Mouse (Mus musculus) midbrain, embryonic 12.5 days (tissue): Measurements from ENCODE around the gene Pla1a. TPM values are rescaled to one million over a fixed set of nuclear protein-coding genes. Genes with fewer than 3 reads are reported as not detected.

Source experiments
- ATAC-seq: fragments of 200-750 bp; cut with Nextera tagmentation; 2 replicates; pipeline ENCODE4 v1.8.0; 2017; ENCODE audit warnings: low read depth, moderate TSS enrichment, moderate library complexity; ENCODE audit not compliant: low FRiP score
- H3K27ac ChIP-seq: fragments of 300-500 bp; sonication (generic); replicated peaks from 2 replicates; pipeline ENCODE4 v1.5.1; 2016; ENCODE audit warnings: mild to moderate bottlenecking
- H3K27me3 ChIP-seq: fragments of 300-500 bp; sonication (generic); 2 replicates; pipeline ENCODE4 v1.6.1; 2016; ENCODE audit warnings: mild to moderate bottlenecking
- H3K36me3 ChIP-seq: fragments of 300-500 bp; sonication (generic); 2 replicates; pipeline ENCODE4 v1.6.1; 2016
- H3K4me1 ChIP-seq: fragments of 300-500 bp; sonication (generic); 2 replicates; pipeline ENCODE4 v1.6.1; 2016
- H3K4me2 ChIP-seq: fragments of 300-500 bp; sonication (generic); replicated peaks from 2 replicates; pipeline ENCODE4 v1.6.1; 2016; ENCODE audit warnings: mild to moderate bottlenecking, moderate library complexity
- H3K4me3 ChIP-seq: fragments of 300-500 bp; sonication (generic); 2 replicates; pipeline ENCODE4 v1.5.1; 2016; ENCODE audit warnings: mild to moderate bottlenecking
- H3K9ac ChIP-seq: fragments of 300-500 bp; sonication (generic); replicated peaks from 2 replicates; pipeline ENCODE4 v1.6.1; 2016; ENCODE audit warnings: mild to moderate bottlenecking, moderate library complexity
- H3K9me3 ChIP-seq: fragments of 300-500 bp; sonication (generic); 2 replicates; pipeline ENCODE4 v1.6.1; 2016; ENCODE audit warnings: mild to moderate bottlenecking
- WGBS: fragments of 180-500 bp; shearing (Covaris S2); methylation state at CpG from one replicate; pipeline ENCODE4 v1.1.7; 2016; 5-methylcytosine and 5-hydroxymethylcytosine counted together
- polyA plus RNA-seq: library from polyadenylated mRNA; unstranded; fragments of >200 nt; fragmentation: Nextera tagmentation; extraction: Ambion mirVana; gene quantifications from 2 replicates; pipeline ENCODE4 v1.2.1, GENCODE M21; 2016

The Pla1a gene
- polyA plus RNA-seq, 1 experiment from 2014 or later = 0.18 TPM

DNA sequence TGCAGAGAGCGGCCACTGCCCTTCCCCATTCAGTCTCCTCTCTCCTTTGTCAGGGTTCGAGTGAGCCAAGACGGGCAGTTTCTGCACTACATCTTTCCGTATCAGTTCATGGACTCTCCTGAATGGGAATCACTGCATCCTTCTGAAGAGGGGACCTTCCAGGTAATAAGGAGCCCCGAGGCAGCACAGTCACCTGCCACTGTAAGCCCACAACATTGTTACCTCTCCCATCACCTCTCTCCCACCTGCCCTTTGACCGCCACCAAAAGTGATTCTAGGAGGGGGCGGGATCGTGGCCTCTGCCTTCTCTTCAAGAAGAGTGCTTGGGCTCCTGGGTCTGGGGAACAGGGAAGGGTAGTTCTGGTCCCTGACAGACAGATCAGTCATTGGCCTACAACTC, 63.5 kb downstream of the Pla1a start:
- no peak overlapping the region for H3K9ac ChIP-seq
- H3K4me3 ChIP-seq = no peak overlapping the region
- 89% methylated on average over 8 of the region's 8 CpGs for WGBS
- H3K9me3 ChIP-seq = no peaks in the 10 kb centered on the region
- no peaks in the 10 kb centered on the region for H3K4me1 ChIP-seq
- H3K27me3 ChIP-seq = no peaks in the 10 kb centered on the region
- no peak overlapping the region for H3K27ac ChIP-seq
- no peaks in the 10 kb centered on the region for H3K36me3 ChIP-seq
- no peak overlapping the region for H3K4me2 ChIP-seq
- no peak for ATAC-seq

DNA sequence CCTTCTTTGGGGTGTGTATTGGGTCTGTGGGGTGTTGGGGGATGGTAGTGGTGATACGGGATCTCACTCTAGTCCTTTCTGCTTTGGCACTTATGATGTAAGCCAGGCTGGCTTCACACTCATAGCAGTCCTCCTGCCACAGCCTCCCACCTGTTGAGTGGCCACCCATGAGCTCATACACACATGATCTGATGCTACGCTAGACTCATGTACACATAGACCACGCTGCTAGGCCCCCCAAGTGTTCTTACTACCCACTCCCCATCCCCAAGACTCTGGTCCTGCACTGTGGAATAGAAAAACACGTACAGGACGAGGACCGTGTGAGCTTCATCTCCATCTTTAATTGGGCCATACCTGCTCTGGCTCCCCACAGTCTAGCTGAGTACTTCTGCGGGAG, 63.9 kb downstream of the Pla1a start:
- Histone ChIP-seq H3K4me3 (no peak overlapping the region), H3K36me3 (no peaks in the 10 kb centered on the region), H3K4me1 (no peaks in the 10 kb centered on the region), H3K4me2 (no peak overlapping the region), H3K9ac (no peak overlapping the region), H3K27ac (no peak overlapping the region), H3K27me3 (no peaks in the 10 kb centered on the region), H3K9me3 (no peaks in the 10 kb centered on the region)
- 88% methylated on average over 7 of the region's 7 CpGs for WGBS
- no peak for ATAC-seq

DNA sequence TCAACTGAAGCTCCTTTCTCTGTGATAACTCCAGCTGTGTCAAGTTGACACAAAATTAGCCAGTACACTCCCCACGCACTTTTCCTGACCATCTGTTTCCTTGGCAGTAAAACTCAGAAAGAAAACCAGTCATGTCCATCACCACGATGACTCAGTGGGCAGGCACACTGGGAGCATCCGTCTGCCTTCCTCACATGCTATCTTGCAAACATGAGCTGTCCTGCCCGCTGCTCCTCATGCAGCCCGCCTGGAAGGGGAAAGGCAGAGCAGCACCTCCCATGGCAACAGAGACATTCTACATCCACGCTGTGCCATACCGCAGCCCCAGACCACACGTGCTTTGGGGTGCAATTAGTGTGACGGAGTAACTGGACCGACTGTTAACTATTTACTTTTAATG, 64.6 kb downstream of the Pla1a start:
- H3K9ac ChIP-seq = no peak overlapping the region
- ATAC-seq = no peak
- no peaks in the 10 kb centered on the region for H3K4me1 ChIP-seq
- no peak overlapping the region for H3K27ac ChIP-seq
- no peaks in the 10 kb centered on the region for H3K9me3 ChIP-seq
- no peak overlapping the region for H3K4me2 ChIP-seq
- no peaks in the 10 kb centered on the region for H3K27me3 ChIP-seq
- H3K36me3 ChIP-seq = no peaks in the 10 kb centered on the region
- WGBS = 79% methylated on average over 10 of the region's 10 CpGs
- H3K4me3 ChIP-seq = no peak overlapping the region

DNA sequence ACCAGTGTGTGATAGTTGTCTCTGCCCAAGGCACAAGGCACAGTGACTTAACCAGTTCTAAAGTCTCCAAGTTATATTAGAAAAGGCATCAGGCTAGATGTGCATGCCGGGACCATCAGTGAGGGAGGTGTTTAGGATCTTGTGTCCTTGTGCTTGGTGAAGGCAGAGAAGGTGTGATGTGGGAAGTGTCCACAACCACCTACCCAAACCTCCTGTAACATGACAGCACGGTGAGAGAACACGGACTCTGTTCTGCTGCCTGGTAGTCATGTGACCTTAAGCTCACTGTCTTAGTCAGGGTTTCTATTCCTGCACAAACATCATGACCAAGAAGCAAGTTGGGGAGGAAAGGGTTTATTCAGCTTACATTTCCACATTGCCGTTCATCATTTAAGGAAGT, 66.7 kb downstream of the Pla1a start:
- Histone ChIP-seq H3K36me3 (no peaks in the 10 kb centered on the region), H3K27me3 (no peaks in the 10 kb centered on the region), H3K9ac (no peak overlapping the region), H3K27ac (no peak overlapping the region), H3K4me1 (no peaks in the 10 kb centered on the region), H3K4me2 (no peak overlapping the region), H3K9me3 (no peaks in the 10 kb centered on the region), H3K4me3 (no peak overlapping the region)
- WGBS = 91% methylated on average over 4 of the region's 4 CpGs
- no peak for ATAC-seq

DNA sequence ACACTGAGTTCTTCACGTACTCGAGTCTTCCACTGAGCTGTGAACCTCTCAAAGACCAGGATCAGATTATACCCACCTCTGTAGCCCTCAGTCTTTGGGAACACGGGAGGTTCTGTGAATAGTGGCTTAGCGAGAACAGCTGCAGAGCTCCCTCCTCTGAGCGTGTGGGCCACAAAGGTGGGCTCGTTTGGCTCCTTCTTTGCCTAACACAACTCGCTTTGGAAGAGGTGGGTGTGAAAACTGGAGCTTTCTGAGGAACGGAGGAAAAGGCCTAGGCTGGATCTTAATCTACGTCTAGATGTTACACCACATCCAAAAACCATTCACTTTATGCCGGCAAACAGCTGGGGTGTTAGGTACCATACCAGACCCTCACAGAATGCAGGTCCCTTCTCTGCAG, 67.6 kb downstream of the Pla1a start:
- Histone ChIP-seq H3K4me3 (no peak overlapping the region), H3K27ac (no peak overlapping the region), H3K36me3 (no peaks in the 10 kb centered on the region), H3K9ac (no peak overlapping the region), H3K27me3 (no peaks in the 10 kb centered on the region), H3K4me1 (no peaks in the 10 kb centered on the region), H3K9me3 (no peaks in the 10 kb centered on the region), H3K4me2 (no peak overlapping the region)
- ATAC-seq = no peak
- 87% methylated on average over 10 of the region's 10 CpGs for WGBS

DNA sequence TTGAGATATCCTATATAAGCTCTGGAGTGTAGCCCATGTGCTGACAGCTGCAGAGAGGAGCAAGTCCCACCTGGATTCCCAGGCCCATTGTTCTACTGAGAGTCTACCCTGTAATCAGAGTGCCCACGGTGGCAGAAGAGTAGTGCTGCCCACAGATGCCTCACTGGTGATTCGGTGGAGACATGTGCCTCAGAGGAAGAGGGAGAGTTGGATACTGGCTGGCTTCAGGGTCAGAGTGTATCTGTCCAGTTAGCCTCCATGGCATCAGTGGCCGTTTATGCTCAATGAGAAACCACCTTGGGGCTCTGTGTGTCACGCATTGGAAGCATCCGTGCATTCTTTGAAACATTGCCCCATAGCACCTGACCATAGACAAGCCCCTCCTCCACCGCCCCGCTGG, 69.3 kb downstream of the Pla1a start:
- no peak for ATAC-seq
- H3K27me3 ChIP-seq = no peaks in the 10 kb centered on the region
- H3K9me3 ChIP-seq = no peaks in the 10 kb centered on the region
- H3K9ac ChIP-seq = no peak overlapping the region
- H3K4me1 ChIP-seq = no peaks in the 10 kb centered on the region
- H3K36me3 ChIP-seq = no peaks in the 10 kb centered on the region
- no peak overlapping the region for H3K4me3 ChIP-seq
- H3K27ac ChIP-seq = no peak overlapping the region
- H3K4me2 ChIP-seq = no peak overlapping the region
- 89% methylated on average over 7 of the region's 7 CpGs for WGBS

DNA sequence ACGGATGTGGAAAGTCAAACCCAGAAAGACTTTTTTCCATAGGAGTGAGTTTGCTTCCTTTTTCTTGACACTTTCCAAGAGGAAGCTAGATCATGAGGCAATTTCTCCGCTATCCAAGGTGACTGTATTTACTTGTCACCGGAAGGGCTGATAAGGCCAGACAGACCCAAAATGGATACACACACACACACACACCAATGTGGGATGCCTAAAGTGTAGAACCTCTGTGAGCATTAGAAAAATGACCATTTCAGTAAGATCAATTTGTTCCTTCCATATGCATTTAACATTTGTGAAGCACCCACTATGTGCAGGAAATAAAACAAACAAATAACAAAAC, 69.7 kb downstream of the Pla1a start:
- Histone ChIP-seq H3K36me3 (no peaks in the 10 kb centered on the region), H3K9me3 (no peaks in the 10 kb centered on the region), H3K27me3 (no peaks in the 10 kb centered on the region), H3K4me1 (no peaks in the 10 kb centered on the region), H3K9ac (no peak overlapping the region), H3K4me3 (no peak overlapping the region), H3K27ac (no peak overlapping the region), H3K4me2 (no peak overlapping the region)
- 89% methylated on average over 3 of the region's 3 CpGs for WGBS
- no peak for ATAC-seq

DNA sequence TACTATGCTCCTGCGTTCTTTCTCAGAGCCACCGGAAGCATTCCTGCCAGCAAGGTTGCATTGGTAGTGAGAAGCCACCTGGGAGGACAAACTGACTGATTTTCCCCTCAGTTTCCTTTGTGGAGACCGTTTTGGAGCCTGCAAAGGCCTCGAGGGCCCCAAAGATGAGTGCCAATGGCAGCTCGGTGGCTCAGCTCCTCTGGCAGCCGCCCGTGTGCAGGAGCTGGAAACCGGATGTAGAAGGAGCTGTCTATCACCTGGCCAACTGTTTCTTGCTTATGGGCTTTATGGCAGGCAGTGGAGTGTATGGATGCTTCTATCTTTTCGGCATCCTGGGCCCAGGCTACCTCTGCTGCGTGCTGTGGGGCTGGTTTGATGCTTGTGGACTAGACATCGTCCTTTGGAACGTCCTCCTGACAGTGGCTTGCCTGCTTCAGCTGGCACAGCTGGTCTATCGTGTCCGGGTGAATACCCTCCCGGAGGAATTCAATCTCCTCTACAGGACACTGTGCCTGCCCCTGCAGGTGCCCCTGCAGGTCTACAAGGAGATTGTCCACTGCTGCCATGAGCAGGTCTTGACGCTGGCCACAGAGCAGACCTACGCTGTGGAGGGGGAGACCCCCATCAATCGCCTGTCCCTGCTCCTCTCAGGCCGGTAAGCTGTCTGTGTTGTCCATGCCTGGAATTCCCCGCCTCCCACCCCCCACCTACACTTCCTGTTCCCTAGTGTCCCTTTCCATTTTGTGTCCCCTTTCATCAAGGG, 70.3 kb downstream of the Pla1a start:
- Histone ChIP-seq H3K36me3 (no peaks in the 10 kb centered on the region), H3K27ac (no peak overlapping the region), H3K27me3 (no peaks in the 10 kb centered on the region), H3K4me3 (no peak overlapping the region), H3K9me3 (no peaks in the 10 kb centered on the region), H3K4me1 (no peaks in the 10 kb centered on the region), H3K4me2 (no peak overlapping the region), H3K9ac (no peak overlapping the region)
- no peak for ATAC-seq
- WGBS = 85% methylated on average over 20 of the region's 20 CpGs

DNA sequence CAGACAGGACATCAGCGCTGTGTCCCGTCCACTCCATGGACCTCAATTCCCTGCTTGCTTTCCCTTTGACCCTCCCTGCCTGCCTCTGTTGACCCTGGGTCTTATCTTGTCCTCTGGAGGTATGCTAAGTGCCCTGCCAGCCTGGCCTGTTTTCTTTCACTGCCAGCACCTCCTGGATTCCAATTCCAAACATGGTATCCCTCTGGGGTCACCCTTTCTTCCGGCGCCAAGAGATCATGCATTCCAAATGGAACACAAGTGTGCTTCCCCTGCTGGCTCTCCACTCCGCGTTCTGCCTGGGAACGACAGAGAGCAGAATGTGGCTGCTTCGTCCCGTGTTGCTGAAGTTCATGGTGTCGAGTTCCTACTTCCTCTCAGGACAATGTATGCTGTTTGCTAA, 71.0 kb downstream of the Pla1a start, which contains the start of gene Popdc2:
Gene Popdc2 (plus strand): TSS at position 277 of the 400 bp plus-strand sequence.
- Histone ChIP-seq H3K4me2 (no peak within 1 kb of the TSS), H3K27ac (no peak within 1 kb of the TSS), H3K9ac (no peak within 1 kb of the TSS), H3K36me3 (no peaks in the 10 kb centered on the region), H3K27me3 (no peaks in the 10 kb centered on the region), H3K4me1 (no peaks in the 10 kb centered on the region), H3K9me3 (no peaks in the 10 kb centered on the region), H3K4me3 (no peak within 1 kb of the TSS)
- no peak for ATAC-seq
- WGBS = 62% methylated on average over 10 of the region's 10 CpGs

DNA sequence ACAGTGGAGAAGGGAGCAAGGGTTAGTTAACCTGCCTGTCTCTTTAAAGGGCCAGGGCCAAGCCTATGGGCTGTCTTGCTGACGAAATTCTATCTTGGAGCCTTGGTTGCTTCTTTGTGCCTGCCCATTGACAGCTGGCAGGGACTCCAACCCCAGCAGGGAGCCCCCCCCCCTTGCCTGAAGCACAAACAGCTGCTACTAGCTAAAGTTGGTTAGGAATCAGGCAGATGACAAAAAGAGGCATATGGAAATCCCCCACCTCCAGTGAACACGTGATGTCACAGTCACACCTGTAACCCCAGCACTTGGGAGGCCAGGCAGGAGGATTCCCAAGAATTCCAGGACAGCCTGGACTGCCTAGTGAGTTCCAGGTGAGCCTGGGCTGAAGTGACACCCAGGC, 72.6 kb downstream of the Pla1a start:
- Histone ChIP-seq H3K27me3 (no peaks in the 10 kb centered on the region), H3K4me1 (no peaks in the 10 kb centered on the region), H3K27ac (no peak overlapping the region), H3K36me3 (no peaks in the 10 kb centered on the region), H3K9me3 (no peaks in the 10 kb centered on the region), H3K9ac (no peak overlapping the region), H3K4me2 (no peak overlapping the region), H3K4me3 (no peak overlapping the region)
- WGBS = 39% methylated on average over 2 of the region's 2 CpGs
- no peak for ATAC-seq

DNA sequence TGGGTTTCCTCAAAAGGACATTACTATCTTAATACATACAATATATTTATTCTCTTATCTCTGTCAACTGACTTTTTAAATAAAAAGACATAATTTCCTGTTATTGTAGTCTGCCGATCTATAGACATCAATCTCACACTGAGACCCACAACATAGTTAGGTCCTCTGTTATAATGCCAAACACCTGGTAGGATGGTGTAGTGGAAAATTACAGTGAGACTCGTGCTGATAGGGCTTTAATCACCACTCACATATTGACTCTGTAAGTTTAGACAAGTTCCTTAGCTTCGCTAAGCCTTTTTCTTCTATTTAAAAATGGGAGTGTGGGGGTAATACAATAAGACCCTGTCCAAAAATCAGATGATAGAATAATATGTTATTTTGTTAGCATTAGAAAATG, 73.1 kb downstream of the Pla1a start:
- Histone ChIP-seq H3K27ac (no peak overlapping the region), H3K4me3 (no peak overlapping the region), H3K27me3 (no peaks in the 10 kb centered on the region), H3K4me1 (no peaks in the 10 kb centered on the region), H3K36me3 (no peaks in the 10 kb centered on the region), H3K9me3 (no peaks in the 10 kb centered on the region), H3K9ac (no peak overlapping the region), H3K4me2 (no peak overlapping the region)
- 75% methylated on average over 3 of the region's 3 CpGs for WGBS
- ATAC-seq = no peak

DNA sequence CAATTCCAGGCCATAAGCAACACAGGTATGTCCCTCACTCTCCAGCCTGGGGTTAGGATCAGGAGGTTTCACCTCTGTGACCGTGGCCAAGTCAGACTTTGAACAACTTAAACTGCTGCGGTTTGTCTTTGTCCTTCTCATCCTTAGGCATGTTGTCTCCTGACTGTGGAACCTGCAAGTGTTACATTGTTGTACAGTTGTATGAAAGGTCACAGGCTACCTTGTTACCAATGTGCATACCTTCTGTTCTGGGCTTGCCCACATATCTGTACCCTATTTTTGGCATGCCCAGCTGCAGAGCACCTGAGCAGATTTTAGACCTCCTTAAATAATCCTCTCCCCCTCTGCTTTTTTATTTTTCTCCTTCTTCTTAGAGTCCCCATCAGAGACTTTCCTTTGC, 73.7 kb downstream of the Pla1a start:
- WGBS = 92% methylated on average over 2 of the region's 2 CpGs
- no peak overlapping the region for H3K4me3 ChIP-seq
- H3K4me2 ChIP-seq = no peak overlapping the region
- no peaks in the 10 kb centered on the region for H3K4me1 ChIP-seq
- no peaks in the 10 kb centered on the region for H3K36me3 ChIP-seq
- no peak overlapping the region for H3K27ac ChIP-seq
- H3K9ac ChIP-seq = no peak overlapping the region
- H3K27me3 ChIP-seq = no peaks in the 10 kb centered on the region
- no peaks in the 10 kb centered on the region for H3K9me3 ChIP-seq
- no peak for ATAC-seq

DNA sequence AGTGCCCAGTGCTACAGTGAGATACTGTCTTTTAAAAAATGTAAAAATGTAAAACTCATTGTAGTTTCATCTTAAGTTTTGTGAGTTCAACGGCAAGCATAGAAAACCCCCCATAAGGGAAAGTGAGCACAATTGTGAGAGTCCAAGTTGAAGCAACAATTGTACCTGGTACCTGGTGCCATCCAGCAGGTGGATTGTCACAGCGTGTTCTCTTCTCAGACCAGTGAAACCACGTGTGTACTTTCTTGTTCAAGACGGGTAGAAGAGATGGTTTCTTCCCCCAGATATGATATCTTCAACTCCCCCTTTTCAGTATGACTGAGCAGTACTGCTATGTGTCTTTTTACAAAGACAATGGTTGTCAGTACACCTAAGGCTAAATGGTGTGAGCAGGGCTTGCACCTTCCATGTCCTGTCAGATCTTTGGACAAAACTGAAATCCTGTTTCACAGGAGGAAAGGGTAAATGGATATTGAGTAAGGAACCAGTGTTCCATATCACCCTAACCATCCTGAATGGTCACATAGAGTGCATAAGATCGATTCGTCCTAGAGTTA, 74.6 kb downstream of the Pla1a start:
- Histone ChIP-seq H3K4me1 (no peaks in the 10 kb centered on the region), H3K36me3 (no peaks in the 10 kb centered on the region), H3K4me2 (no peak overlapping the region), H3K27me3 (no peaks in the 10 kb centered on the region), H3K9ac (no peak overlapping the region), H3K9me3 (no peaks in the 10 kb centered on the region), H3K27ac (no peak overlapping the region), H3K4me3 (no peak overlapping the region)
- 92% methylated on average over 6 of the region's 6 CpGs for WGBS
- no peak for ATAC-seq
